Mouse (Mus musculus) right cerebral cortex, postnatal 14 days (tissue): Measurements from ENCODE around the gene Cideb.

Experiments used
- DNase-seq: peaks from one replicate; pipeline ENCODE4 v3.0.0; 2022

Gene Cideb

GRCm38 (mm10) chr14:55763166-55763565 is 4.9 kb upstream of the Cideb start:
- no peak for DNase-seq

DNA sequence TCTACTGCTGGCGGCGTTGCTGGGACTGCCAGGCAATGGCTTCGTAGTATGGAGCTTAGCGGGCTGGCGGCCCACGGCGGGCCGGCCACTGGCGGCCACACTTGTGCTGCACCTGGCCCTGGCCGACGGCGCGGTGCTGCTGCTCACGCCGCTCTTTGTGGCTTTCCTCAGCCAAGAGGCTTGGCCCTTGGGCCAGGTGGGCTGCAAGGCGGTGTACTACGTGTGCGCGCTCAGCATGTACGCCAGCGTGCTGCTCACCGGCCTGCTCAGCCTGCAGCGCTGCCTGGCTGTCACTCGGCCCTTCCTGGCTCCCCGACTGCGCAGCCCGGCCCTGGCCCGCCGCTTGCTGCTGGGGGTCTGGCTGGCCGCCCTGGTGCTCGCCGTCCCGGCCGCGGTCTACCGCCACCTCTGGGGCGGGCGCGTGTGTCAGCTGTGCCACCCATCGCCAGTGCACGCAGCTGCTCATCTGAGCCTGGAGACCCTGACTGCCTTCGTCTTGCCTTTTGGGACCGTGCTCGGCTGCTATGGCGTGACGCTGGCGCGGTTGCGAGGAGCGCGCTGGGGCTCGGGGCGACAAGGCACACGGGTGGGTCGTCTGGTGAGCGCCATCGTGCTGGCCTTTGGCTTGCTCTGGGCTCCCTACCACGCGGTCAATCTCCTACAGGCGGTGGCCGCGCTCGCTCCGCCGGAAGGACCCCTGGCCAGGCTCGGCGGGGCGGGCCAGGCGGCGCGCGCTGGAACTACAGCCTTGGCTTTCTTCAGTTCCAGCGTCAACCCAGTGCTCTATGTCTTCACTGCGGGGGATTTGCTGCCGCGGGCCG is 4.0 kb upstream of the Cideb start:
- DNase-seq: peak; percentile 58

DNA sequence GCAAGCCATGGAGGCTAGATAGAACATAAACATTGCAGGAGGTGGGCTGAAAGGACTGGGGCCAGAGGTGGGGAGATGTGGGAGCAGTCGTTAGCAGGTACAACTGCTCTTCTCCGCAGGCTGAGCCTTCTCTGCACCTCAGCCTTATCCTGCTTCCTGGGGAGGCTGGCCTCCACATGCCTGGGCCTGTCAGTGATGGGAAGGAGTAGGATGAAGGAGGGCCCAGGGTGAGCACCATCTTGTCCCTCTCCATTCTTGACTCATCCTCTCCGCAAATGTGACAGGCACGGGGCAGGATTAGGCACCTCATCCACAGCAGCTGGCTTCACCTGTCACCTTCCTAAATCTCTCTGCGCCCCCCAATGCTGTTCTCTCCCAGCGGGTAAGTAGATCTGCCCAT is 2.9 kb upstream of the Cideb start, which contains the start of gene Ltb4r2:
Gene Ltb4r2 (plus strand): TSS at position 266 of the 400 bp plus-strand sequence.
- DNase-seq: no peak

DNA sequence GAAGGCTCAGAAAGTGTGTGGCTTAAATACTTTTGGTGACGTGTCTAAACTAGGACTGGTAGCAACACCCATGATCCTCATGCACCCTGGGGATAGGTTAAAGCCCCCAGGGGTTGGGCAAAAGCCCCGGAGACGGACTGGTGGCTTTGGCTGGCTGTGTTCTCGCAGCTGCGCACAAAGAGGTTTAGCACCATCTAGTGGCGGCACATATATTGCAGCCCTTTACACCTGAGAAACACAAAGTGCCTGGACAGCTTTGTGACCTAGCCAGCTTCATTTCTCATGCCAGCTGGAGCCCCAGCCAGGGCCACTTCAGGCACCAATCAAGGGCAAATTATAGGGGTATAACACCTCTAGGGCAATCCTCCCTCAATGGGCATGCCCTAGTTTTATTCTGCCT is 1.9 kb upstream of the Cideb start:
- peak; percentile 85 for DNase-seq

- no peak for DNase-seq
These were observed 692 bp downstream of the Cideb start for GRCm38 (mm10) chr14:55757566-55757965.

DNA sequence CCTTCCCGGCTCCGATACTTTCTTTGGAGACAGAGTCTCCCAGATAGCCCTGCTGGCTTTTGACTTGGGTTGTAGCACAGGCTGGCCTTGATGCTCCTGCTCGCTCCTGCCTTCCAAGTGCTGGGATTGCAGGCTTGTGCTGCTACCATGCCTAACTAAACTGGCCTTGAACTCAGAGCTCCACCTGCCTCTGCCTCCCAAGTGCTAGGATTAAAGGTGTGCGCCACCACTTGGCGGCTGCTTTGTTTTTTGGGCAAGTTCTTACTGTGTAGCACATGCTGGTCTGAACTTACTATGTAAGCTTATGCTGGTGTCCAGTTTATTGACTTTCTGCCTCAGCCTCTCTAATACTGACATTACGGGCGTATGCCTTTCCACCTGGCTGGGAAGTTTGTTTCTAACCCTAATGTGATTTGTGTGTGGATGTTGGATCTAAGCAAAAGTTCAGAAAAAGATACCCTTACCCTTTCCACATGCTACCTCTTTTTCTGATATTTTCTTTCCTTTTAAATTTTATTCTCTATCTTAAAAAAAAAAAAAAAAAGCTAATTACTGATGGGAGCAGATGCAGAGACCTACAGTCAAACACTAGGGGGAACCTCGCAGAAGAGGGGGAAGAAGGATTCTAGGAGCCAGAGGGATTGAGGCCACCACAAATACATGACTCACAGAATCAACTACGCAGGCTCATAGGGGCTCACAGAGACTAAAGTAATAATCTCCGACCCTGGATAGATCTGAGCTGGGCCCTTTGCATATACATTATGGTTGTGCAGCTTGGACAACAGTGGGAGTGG is 11.0 kb downstream of the Cideb start:
- DNase-seq: no peak

DNA sequence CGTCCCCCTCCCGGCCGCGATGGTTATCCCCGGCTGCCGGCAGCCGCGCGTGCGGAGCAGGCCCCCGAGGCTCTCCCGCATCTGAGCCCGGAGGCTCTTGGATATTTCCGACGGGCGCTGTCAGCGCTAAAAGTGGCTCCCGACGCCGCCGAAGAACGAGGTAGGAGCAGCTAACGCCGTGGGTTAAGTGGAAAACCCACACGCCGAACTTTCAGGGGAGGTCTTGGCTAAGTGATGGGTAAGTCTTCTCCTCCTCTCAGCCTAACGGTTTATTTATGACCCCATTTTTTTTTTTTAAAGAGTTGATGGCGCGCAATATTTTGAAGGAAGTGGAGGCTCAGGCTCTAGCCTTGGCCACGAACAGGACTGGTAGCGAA is 12.4 kb downstream of the Cideb start:
- no peak for DNase-seq

GRCm38 (mm10) chr14:55745180-55745860 is 12.9 kb downstream of the Cideb start, which contains the start of the genes Dhrs1 and Nop9:
Gene Dhrs1 (minus strand): TSS chr14:55745690.
Gene Nop9 (plus strand): TSS chr14:55745693.
- DNase-seq: peak; percentile 83

- DNase-seq: peak; percentile 84
These were observed 14.5 kb downstream of the Cideb start for GRCm38 (mm10) chr14:55743711-55744110.

GRCm38 (mm10) chr14:55737086-55737687 is 21.1 kb downstream of the Cideb start:
- DNase-seq: no peak

- no peak for DNase-seq
These were observed 22.5 kb downstream of the Cideb start for GRCm38 (mm10) chr14:55735758-55736157.

GRCm38 (mm10) chr14:55735334-55735733 is 22.9 kb downstream of the Cideb start:
- DNase-seq: no peak

DNA sequence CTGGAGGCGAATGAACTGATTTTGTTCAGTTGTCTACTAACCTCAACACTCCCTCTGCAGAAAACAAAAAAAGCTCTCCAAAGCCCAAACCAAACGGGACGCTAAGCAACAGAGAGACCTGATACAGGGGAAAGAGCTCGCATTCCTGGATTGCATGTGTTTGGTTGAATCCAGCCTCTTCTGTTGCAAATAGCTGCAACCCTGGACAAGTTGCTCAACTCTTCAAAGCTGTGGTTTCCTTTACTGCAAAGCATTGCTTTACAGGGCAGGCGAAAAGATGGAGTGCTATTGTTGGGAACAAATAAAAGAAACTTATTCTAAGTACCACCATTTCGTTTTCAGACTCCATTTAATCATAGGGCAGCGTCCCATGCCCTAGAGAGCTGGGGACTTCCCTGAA is 23.4 kb downstream of the Cideb start:
- no peak for DNase-seq

GRCm38 (mm10) chr14:55733889-55734288 is 24.4 kb downstream of the Cideb start:
- DNase-seq: no peak

GRCm38 (mm10) chr14:55730531-55731032 is 27.7 kb downstream of the Cideb start:
- no peak for DNase-seq

DNA sequence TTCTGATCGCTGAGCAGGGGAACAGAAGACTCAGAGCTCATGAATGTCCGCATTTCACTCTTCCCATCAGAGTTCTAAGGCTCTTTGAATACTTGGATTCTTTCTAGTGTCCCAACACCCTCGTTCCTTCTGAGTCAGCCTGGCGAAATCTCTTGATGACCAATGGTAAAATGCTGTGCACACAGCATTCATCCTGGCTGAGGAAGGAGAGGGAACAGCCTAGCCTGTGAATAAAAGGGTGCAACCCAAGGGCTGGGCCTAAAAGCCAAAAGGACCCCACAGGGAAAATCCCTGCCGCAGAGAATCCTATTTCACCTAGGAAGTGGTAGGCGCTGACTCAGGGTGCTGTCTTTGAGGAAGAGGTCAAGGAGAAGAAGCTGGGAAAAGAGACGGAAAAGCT is 28.1 kb downstream of the Cideb start:
- DNase-seq: no peak

- DNase-seq: no peak
These were observed 30.2 kb downstream of the Cideb start for GRCm38 (mm10) chr14:55727889-55728685.

DNA sequence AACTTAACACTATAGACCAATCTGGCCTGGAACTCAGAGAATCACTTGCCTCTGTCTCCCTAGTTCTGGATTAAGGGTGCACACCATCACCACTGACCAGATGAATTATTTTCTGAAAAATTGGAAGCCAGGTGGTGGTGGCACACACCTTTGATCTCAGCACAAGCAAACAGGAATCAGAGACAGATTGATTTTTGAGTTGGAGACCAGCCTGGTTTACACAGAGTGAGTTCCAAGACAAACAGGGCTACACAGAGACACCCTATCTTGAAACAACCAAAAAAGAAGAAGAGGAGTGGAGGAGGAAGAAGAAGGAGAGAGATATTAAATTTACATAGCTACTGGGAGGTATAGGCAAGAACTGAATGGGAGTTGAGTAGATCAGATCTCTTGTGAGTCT is 32.0 kb downstream of the Cideb start:
- DNase-seq: no peak

DNA sequence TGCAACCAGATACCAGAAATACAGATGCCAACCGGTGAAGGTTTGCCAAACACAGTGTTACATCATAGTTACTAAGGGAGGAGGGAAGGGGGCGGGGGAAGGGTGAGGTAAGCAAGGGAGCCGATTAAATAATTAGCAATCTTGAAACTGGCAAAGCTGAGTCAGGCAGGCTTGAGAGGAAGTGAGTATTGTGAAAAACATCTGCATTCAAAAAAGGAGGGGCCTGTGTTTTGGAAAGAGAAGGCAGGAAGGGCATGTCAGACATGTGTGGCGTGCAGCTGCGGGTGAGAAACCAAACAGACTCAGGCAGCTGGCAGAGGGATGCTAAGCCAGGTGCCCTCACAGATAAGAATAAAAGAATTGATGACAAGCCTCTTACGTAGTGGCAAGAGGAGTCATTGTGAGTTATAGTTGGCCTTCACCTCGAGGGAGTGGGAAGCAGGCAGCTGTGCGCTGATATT is 33.8 kb downstream of the Cideb start:
- no peak for DNase-seq

- no peak for DNase-seq
These were observed 34.8 kb downstream of the Cideb start for GRCm38 (mm10) chr14:55723433-55723832.

- no peak for DNase-seq
These were observed 35.8 kb downstream of the Cideb start for GRCm38 (mm10) chr14:55722438-55722945.
